Mouse (Mus musculus) myocyte (in vitro differentiated cells): ENCODE measurements around the gene Dusp22. TPM values are rescaled to one million over a fixed set of nuclear protein-coding genes. Genes with fewer than 3 reads are reported as not detected.

Experiments used
- H3K27me3 ChIP-seq: one replicate; pipeline ENCODE4 v1.6.1; 2011; ENCODE audit not compliant: control insufficient read depth, insufficient read depth, insufficient read length
- H3K36me3 ChIP-seq: one replicate; pipeline ENCODE4 v1.6.1; 2011; ENCODE audit not compliant: control insufficient read depth, insufficient read depth
- H3K4me2 ChIP-seq: one replicate; pipeline ENCODE4 v1.6.1; 2011; ENCODE audit warnings: low read depth, control low read depth
- H3K4me3 ChIP-seq: one replicate; pipeline ENCODE4 v1.5.1; 2011; ENCODE audit warnings: mild to moderate bottlenecking, control low read depth, moderate library complexity
- H3K79me2 ChIP-seq: one replicate; pipeline ENCODE4 v1.6.1; 2011; ENCODE audit not compliant: control insufficient read depth, insufficient read depth
- H3ac ChIP-seq: one replicate; pipeline ENCODE4 v1.6.1; 2011; ENCODE audit not compliant: control insufficient read depth, insufficient read length
- CEBPB ChIP-seq: IDR thresholded peaks from 2 replicates; pipeline ENCODE4 v1.6.1; 2011; ENCODE audit warnings: mild to moderate bottlenecking, moderate library complexity; ENCODE audit not compliant: poor library complexity, insufficient read depth, severe bottlenecking
- E2F4 ChIP-seq: IDR thresholded peaks from one replicate; pipeline ENCODE4 v1.6.1; 2011; ENCODE audit warnings: mild to moderate bottlenecking, control low read depth, moderate library complexity; ENCODE audit not compliant: insufficient read depth
- MAX ChIP-seq: IDR thresholded peaks from one replicate; pipeline ENCODE4 v1.6.1; 2011; ENCODE audit warnings: low read depth, mild to moderate bottlenecking, control low read depth
- MYOD1 ChIP-seq, 3 experiments: IDR thresholded peaks; one replicate each; pipeline ENCODE4 v1.6.1; 2011; ENCODE audit warnings: control low read depth in 2 of 3, low read depth in 2 of 3, mild to moderate bottlenecking in 2 of 3, moderate library complexity in 1 of 3; ENCODE audit not compliant: insufficient read length in 2 of 3, control insufficient read depth in 1 of 3
- MYOG ChIP-seq, 3 experiments: IDR thresholded peaks; one replicate each; pipeline ENCODE4 v1.6.1; 2011; ENCODE audit warnings: control low read depth in 2 of 3, low read depth in 2 of 3, mild to moderate bottlenecking in 2 of 3; ENCODE audit not compliant: insufficient read length in 2 of 3, control insufficient read depth in 1 of 3, insufficient read depth in 1 of 3
- POLR2A ChIP-seq: IDR thresholded peaks from one replicate; pipeline ENCODE4 v1.6.1; 2011; ENCODE audit warnings: low read depth, mild to moderate bottlenecking, control low read depth, moderate library complexity; ENCODE audit not compliant: insufficient read length
- POLR2AphosphoS2 ChIP-seq: IDR thresholded peaks from one replicate; pipeline ENCODE4 v1.6.1; 2011; ENCODE audit warnings: low read depth, control low read depth; ENCODE audit not compliant: insufficient read length
- REST ChIP-seq: IDR thresholded peaks from one replicate; pipeline ENCODE4 v1.6.1; 2011; ENCODE audit warnings: mild to moderate bottlenecking, control low read depth, moderate library complexity; ENCODE audit not compliant: insufficient read depth, insufficient read length
- SRF ChIP-seq: IDR thresholded peaks from one replicate; pipeline ENCODE4 v1.6.1; 2011; ENCODE audit warnings: low read depth; ENCODE audit not compliant: control insufficient read depth, insufficient read length
- TCF12 ChIP-seq: IDR thresholded peaks from one replicate; pipeline ENCODE4 v1.6.1; 2011; ENCODE audit warnings: mild to moderate bottlenecking, control low read depth; ENCODE audit not compliant: poor library complexity, insufficient read depth, severe bottlenecking
- TCF3 ChIP-seq: IDR thresholded peaks from one replicate; pipeline ENCODE4 v1.6.1; 2011; ENCODE audit warnings: low read depth, control low read depth; ENCODE audit not compliant: insufficient read length
- USF1 ChIP-seq: IDR thresholded peaks from one replicate; pipeline ENCODE4 v1.6.1; 2011; ENCODE audit warnings: low read depth, mild to moderate bottlenecking, control low read depth, moderate library complexity
- polyA plus RNA-seq: library from polyadenylated mRNA; unstranded; fragments of >200 nt; fragmentation: generic; extraction: Trizol; gene quantifications from one replicate; pipeline ENCODE4 v1.2.1, GENCODE M21; 2012; ENCODE audit warnings: missing spikeins

The Dusp22 gene
- polyA plus RNA-seq, 1 experiment: 10.4 TPM

DNA sequence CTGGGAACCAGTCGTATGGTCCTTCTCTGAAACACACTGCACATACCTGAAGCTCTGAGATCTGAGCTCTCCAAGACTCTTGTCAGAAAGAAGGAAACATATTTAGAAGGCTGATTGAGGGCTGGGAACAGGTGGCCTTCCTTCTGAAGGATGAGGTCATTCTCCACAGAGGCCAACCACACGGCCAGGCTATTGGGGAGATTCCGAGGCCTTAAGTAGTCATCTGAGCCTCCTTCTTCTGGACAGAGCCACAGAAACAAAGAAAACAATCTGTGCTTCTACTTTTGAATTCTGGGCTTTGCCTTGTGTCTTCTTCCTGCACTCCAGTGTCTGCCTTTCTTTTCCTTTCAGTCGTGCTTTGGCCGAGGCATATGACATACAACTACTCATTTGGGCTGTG lies 2.9 kb upstream of the Dusp22 start:
- peak overlapping the region; percentile 89 for H3K4me2 ChIP-seq
- TF ChIP-seq REST: no peak
- peak in 2 of 3 experiments; percentile 55 to 65 for TF ChIP-seq MYOG (IDR thresholded peaks at IDR 0.05; ENCODE audit: control insufficient read depth in 1 of 3, insufficient read depth in 1 of 3, insufficient read length in 2 of 3, low read depth in 2 of 3)
- TF ChIP-seq TCF12: peak; percentile 66
- no peak for TF ChIP-seq POLR2AphosphoS2
- TF ChIP-seq CEBPB: no peak
- TF ChIP-seq SRF: no peak
- no peak for TF ChIP-seq POLR2A
- TF ChIP-seq MYOD1 (IDR thresholded peaks at IDR 0.05; ENCODE audit: control insufficient read depth in 1 of 3, insufficient read length in 2 of 3, low read depth in 2 of 3): peak; percentile 98 to 99 (median 99)
- no peak for TF ChIP-seq E2F4
- no peak for TF ChIP-seq USF1
- TF ChIP-seq MAX: no peak
- no peak for TF ChIP-seq TCF3
- no peaks in the 10 kb centered on the region for H3K79me2 ChIP-seq
- no peaks in the 10 kb centered on the region for H3K27me3 ChIP-seq
- no peak overlapping the region for H3ac ChIP-seq
- no peak overlapping the region for H3K4me3 ChIP-seq
- no peaks in the 10 kb centered on the region for H3K36me3 ChIP-seq

DNA sequence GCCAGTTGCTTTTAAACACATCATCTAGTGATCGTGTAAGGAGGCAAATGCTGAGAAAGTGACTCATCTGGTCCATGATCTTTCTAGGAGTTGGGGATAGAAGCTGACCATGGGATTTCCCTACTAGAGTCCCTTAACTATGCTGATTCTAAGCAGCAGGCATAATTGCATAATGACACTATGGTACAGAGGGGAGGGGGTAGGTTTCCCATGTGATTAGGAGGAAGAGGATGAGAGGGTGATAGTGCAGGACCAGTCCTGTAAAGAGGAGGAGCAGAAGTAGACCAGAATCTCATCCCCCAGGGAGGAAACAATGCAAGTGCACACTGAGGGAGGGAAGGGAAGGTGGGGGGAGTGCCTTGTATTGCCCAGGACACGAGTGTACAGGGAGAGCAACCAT lies 2.0 kb upstream of the Dusp22 start:
- Histone ChIP-seq H3ac (no peak overlapping the region), H3K27me3 (no peaks in the 10 kb centered on the region), H3K4me3 (no peak overlapping the region), H3K36me3 (no peaks in the 10 kb centered on the region), H3K4me2 (peak overlapping the region; percentile 89), H3K79me2 (no peaks in the 10 kb centered on the region)
- no peak for TF ChIP-seq MYOG (IDR thresholded peaks at IDR 0.05; ENCODE audit: control insufficient read depth in 1 of 3, insufficient read depth in 1 of 3, insufficient read length in 2 of 3, low read depth in 2 of 3)
- TF ChIP-seq POLR2AphosphoS2: no peak
- TF ChIP-seq SRF: no peak
- no peak for TF ChIP-seq E2F4
- no peak for TF ChIP-seq TCF12
- no peak for TF ChIP-seq MYOD1 (IDR thresholded peaks at IDR 0.05; ENCODE audit: control insufficient read depth in 1 of 3, insufficient read length in 2 of 3, low read depth in 2 of 3)
- TF ChIP-seq USF1: no peak

DNA sequence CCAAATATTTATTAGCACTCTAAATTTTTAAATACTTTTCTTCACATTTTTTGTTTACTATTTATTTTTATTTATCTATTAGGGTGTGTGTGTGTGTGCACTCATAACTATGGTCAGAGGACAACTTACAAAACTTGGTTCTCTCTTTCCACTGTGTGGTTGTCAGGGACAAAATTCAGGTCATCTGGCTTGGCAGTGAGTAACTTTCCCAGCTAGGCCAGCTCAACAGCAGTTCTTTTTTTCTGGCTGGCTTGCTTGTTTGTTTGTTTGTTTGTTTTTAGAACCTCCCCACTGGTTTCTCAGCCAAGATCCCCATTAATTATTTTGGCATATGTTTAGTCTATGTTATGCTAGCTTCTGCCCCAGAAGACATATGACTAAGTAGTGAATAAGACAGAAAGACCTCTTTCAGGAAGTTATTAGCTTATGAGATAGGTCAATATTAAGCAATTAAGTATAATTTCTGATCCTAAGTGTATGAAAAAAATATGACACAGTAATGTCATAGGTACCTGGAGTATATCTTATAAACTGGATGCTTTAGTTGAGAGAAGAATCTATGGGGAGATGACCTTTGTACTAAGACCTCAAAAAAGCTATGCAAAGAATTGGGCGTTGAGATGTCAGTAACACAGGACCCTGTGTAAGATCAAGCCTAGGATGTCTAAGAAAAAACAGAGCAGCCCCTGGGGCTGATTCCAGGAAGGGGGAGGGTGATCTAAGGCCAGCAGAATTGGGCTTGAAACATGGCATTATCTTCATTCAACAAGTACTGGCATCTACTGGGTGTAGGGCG lies 1.4 kb upstream of the Dusp22 start:
- Histone ChIP-seq H3K27me3 (no peaks in the 10 kb centered on the region), H3K36me3 (no peaks in the 10 kb centered on the region), H3K4me2 (peak overlapping the region; percentile 89), H3K4me3 (peak overlapping the region; percentile 32), H3ac (no peak overlapping the region), H3K79me2 (no peaks in the 10 kb centered on the region)
- TF ChIP-seq CEBPB: no peak
- TF ChIP-seq MAX: no peak
- TF ChIP-seq POLR2AphosphoS2: no peak
- no peak for TF ChIP-seq SRF
- no peak for TF ChIP-seq MYOD1 (IDR thresholded peaks at IDR 0.05; ENCODE audit: control insufficient read depth in 1 of 3, insufficient read length in 2 of 3, low read depth in 2 of 3)
- no peak for TF ChIP-seq MYOG (IDR thresholded peaks at IDR 0.05; ENCODE audit: control insufficient read depth in 1 of 3, insufficient read depth in 1 of 3, insufficient read length in 2 of 3, low read depth in 2 of 3)
- no peak for TF ChIP-seq POLR2A
- no peak for TF ChIP-seq TCF3
- TF ChIP-seq REST: no peak
- no peak for TF ChIP-seq E2F4
- no peak for TF ChIP-seq TCF12
- no peak for TF ChIP-seq USF1

DNA sequence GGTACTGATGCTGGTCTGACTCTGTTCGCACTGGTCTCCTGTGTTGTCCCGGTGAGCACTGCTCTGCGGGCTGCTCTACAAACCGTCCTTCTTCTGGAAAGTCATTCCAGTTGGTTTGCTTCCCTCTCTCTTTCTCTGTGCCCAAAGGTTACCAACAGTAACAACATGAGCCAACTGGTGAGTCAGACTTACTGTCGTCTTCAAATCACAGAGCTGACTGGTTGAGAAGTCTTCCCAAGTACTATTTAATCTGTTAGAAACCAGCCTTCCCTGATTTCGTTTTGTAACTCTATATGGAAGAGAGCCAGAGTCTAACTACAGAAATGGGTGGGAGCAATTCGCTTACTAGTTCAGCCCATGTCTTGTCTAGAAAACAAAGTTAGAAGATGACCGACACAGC lies 5.5 kb downstream of the Dusp22 start:
- no peaks in the 10 kb centered on the region for H3K36me3 ChIP-seq
- no peak overlapping the region for H3K4me3 ChIP-seq
- no peak overlapping the region for H3K4me2 ChIP-seq

More for the DNA sequence above, 5.5 kb downstream of the Dusp22 start:
- no peak overlapping the region for H3ac ChIP-seq
- no peaks in the 10 kb centered on the region for H3K27me3 ChIP-seq
- no peak for TF ChIP-seq E2F4
- no peak for TF ChIP-seq POLR2A
- TF ChIP-seq CEBPB: no peak
- no peak for TF ChIP-seq POLR2AphosphoS2
- TF ChIP-seq REST: no peak
- TF ChIP-seq SRF: no peak
- no peak for TF ChIP-seq TCF12
- no peak for TF ChIP-seq TCF3
- TF ChIP-seq MYOG (IDR thresholded peaks at IDR 0.05; ENCODE audit: control insufficient read depth in 1 of 3, insufficient read depth in 1 of 3, insufficient read length in 2 of 3, low read depth in 2 of 3): no peak
- no peak for TF ChIP-seq MYOD1 (IDR thresholded peaks at IDR 0.05; ENCODE audit: control insufficient read depth in 1 of 3, insufficient read length in 2 of 3, low read depth in 2 of 3)
- no peak for TF ChIP-seq USF1
- no peak for TF ChIP-seq MAX
- no peaks in the 10 kb centered on the region for H3K79me2 ChIP-seq
